Mouse (Mus musculus) embryo, embryonic 10.5 days (tissue): ENCODE data around the gene Dysf.

ENCODE experiments used
- DNase-seq: peaks from one replicate; pipeline ENCODE4 v3.0.0-alpha.2; 2015; ENCODE audit warnings: low spot score

Dysf gene

DNA sequence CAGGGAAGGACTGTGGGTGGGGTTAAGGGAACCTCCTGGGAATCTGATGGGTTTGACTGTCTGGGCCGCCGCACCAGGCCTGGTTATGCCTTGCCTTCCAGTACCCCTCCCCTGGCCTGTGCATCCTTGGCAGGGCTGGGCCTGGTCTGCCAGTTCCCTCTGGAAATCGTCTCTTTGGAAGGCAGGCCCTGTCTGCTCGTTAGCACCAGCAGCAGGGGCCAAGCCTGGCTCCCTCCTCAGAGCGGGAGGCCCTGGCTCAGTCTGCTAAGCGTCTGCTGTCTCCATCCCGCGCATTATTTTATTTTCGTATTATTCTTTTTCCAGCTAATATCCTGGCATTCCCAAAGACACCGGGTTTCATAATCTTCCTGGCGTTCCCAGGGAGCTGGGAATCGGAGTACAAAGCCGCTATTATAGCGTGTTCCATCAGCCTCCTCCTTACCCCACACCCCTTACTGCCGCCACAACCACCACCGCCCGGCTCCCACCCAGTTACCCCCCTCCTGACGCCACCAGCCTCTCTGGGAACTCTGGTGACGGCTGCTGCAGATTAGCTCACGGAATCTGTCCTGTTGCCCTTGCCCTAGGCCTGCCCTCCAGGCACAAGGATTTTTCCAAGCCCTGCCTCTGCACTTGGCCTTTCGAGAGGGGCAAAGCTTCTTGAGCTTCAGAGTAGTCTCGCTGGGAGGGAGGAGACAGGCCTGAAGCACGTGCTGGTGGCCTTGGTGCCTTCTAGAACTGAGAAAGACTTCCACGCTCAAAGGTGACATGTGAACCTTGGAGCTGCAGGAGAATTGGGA, 111.5 kb downstream of the Dysf start:
- DNase-seq: no peak

DNA sequence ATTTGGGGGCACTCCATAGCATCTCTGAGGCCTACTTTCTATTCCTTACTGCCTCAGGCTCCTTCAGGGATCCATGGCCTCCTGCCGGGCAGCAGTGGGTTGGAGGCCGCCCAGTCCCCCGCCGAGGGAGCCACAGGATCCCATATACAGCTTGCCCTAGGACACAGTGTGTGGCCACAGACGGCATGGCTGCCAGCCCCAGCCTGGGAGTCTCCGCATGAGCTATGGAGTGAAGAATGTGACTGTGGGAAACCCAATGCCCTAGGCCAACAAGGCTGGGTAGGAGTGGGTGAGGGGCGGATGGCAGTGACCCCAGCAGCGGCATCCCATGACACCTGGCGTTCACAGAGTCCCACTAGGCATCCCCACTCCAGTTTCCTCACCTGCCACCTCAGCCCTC, 116.2 kb downstream of the Dysf start:
- no peak for DNase-seq

- DNase-seq: no peak
Observed at GRCm38 (mm10) chr6:84125101-84125500, 116.7 kb downstream of the Dysf start.

DNA sequence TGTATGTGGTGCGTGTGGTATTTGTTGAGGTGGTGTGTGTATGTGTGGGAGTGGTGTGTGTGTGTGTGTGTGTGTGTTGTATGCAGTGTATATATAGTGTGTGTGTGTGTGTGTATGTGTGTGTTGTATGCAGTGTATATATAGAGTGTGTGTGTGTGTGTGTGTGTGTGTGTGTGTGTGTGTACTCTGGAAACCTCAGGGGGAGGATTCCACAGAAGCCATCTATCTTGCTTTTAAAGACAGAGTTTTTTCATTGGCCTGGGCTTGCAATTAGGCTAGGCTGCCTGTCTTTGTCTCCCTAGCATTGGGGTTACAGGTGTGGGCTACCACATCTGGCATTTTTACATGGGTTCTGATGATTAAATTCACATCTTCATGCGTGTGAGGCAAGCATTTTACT, 119.8 kb downstream of the Dysf start:
- no peak for DNase-seq

DNA sequence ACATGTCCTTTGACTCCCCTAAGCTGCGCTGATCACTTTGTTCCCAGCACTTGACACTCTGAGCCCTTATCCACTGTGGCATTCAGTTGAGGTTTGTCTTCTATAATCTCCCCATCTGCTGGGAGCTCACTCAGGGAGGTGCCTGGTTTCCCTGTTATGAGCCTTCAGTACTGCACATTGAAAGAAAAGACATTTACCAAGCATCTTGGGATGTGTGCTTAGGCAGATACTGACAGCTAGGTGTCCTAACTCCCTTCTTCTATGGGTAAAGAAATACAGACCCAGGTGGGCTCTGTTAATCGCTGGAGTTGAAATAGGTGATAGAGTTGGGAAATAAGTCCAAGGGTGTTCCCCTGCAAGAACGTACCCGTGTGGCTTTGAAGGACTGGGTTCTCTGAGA, 122.5 kb downstream of the Dysf start:
- DNase-seq: no peak

- DNase-seq: no peak
Observed at GRCm38 (mm10) chr6:84131539-84131938, 123.1 kb downstream of the Dysf start.

DNA sequence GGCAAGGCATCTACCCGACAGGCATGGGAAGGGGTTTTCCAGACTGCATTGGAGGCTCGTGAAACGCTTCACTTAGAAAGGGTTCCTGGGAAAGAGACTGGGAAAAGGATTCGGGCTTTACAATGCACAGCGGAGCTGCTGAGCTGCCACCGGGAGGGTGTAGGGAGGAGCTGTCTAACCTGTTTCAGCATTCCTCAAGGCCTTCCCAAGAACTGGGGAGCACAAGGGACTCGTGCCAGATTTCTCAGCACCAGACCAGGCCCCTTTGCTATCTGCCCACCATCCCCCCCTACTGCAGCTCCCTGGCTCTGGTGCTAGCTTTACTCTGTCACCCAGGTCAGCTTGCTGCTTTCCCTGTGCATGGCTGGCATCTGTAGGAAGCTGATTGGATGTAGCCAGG, 124.7 kb downstream of the Dysf start:
- DNase-seq: no peak

GRCm38 (mm10) chr6:84133996-84134721, 125.8 kb downstream of the Dysf start:
- DNase-seq: no peak

- peak; percentile 25 for DNase-seq
Observed at GRCm38 (mm10) chr6:84134722-84135394, 126.5 kb downstream of the Dysf start.

DNA sequence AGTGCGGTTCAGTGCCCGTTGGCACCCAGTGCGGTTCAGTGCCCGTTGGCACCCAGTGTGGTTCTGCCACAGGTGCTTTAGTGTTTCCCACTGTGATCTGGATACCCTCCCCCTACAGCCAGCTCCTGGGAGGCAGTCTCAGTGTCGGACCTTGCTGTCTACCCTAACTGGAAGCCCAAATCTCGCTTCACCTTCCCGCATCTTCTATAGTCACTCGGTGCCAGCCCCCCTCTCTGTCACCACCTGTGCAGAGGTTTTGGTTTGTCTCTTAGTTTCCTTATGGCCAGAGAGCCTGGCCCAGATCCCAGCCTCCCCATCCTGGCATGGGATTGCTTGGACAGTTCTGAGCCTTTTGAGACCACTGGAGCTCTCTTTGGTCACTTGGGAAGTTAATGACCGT, 127.3 kb downstream of the Dysf start:
- no peak for DNase-seq

DNA sequence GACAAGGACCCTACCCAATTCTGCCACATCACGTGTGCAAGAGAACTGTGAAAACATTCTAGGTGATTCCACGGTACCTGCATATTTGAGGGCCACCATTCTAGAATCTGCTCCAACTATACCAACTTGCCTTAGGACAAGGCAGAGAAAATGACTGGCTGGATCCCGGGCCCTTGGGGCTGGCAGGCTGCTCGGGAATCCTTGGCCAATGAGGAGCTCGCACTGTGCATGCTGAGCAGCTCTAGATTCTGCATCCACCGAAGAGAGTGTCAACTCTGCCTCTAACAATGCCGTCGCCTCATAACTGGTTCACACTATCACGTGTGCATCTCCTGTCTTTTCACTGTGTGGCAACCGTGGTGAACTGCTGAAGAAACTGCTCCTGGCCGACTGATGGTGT, 128.0 kb downstream of the Dysf start:
- no peak for DNase-seq

DNA sequence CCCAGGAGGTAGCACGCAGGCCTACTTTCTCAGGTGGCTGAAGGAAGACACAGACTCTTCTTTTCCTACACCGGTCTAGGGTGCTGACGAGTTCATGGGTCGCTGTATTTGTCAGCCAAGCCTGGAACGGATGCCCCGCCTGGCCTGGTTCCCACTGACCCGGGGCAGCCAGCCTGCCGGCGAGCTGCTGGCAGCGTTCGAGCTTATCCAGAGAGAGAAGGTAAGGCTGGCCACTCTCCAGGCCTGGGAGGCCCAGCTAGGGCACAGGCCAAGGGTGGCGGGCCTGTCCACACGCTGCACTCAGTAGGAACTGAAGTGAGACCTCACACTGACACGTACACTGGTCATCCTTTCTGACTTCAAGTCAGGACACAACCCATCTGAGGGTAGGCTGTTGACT, 131.5 kb downstream of the Dysf start:
- DNase-seq: no peak

GRCm38 (mm10) chr6:84142481-84142880, 134.1 kb downstream of the Dysf start:
- DNase-seq: no peak

- DNase-seq: no peak
Observed at GRCm38 (mm10) chr6:84143328-84143727, 134.9 kb downstream of the Dysf start.

- no peak for DNase-seq
Observed at GRCm38 (mm10) chr6:84144393-84144792, 136.0 kb downstream of the Dysf start.

DNA sequence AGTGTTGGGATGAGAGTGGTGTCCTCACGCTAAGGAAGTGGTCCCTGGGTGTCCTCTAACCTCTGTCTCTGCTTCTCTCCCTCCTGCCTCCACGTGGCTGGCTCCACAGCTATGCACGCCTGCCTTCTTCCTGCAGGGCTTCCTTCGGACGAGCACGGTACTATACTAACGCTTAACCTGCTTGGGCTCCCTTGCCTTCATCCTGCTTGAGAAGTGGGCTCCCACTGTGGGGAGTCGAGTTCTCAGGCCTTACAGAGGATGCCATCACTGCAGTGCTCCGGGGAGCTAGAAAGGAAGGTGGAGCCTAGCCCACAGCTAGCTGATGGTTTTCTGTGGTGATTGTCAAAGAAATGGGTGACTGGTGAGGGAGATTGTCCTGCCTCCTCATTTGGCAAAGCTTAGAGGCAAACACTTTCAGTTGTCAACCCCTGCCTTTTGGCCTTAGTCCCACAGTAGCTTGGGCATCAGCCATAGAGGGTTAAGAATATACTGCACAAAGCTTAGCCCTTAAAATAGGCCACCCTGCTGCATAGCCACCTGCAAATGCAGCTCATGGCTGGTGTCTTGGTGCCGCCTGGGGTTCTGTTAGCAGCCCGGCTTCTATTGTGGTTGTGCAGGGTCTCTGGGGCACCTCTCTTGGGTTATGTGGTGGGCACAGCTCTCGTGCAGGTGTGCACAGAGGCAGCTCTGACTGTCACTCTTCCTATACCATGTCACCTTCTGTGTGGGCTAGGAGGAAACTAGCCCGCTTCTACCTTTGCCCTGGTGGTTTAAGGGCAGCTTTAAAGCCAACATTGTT, 139.0 kb downstream of the Dysf start:
- DNase-seq: no peak

DNA sequence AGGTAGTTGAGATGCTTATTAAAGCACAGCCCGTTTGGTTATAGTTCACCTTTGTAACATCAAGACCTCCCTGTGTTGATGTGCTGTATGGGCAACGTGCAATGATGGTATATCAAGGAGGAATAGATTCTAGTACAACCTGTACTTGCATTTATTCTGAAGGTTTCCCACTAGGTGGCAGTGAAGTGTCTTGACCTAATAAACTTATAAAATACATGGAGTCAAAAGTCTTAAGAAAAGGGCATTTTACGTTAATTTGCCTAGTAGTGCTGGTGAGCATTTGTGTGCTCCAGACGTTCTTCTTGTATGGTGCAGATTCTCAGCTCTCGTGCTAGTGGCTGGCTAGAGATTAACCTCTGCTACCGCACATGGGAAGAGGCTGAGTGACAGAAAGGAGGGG, 140.1 kb downstream of the Dysf start:
- peak; percentile 39 for DNase-seq

- DNase-seq: no peak
Observed at GRCm38 (mm10) chr6:84154508-84154907, 146.1 kb downstream of the Dysf start.

- no peak for DNase-seq
Observed at GRCm38 (mm10) chr6:84155765-84156164, 147.4 kb downstream of the Dysf start.

GRCm38 (mm10) chr6:84156481-84157025, 148.2 kb downstream of the Dysf start:
- no peak for DNase-seq

- no peak for DNase-seq
Observed at GRCm38 (mm10) chr6:84159046-84159445, 150.7 kb downstream of the Dysf start.

GRCm38 (mm10) chr6:84167612-84168011, 159.2 kb downstream of the Dysf start:
- no peak for DNase-seq
